Mouse (Mus musculus): ENCODE results near the gene Nup107.

Nup107 gene

DNA sequence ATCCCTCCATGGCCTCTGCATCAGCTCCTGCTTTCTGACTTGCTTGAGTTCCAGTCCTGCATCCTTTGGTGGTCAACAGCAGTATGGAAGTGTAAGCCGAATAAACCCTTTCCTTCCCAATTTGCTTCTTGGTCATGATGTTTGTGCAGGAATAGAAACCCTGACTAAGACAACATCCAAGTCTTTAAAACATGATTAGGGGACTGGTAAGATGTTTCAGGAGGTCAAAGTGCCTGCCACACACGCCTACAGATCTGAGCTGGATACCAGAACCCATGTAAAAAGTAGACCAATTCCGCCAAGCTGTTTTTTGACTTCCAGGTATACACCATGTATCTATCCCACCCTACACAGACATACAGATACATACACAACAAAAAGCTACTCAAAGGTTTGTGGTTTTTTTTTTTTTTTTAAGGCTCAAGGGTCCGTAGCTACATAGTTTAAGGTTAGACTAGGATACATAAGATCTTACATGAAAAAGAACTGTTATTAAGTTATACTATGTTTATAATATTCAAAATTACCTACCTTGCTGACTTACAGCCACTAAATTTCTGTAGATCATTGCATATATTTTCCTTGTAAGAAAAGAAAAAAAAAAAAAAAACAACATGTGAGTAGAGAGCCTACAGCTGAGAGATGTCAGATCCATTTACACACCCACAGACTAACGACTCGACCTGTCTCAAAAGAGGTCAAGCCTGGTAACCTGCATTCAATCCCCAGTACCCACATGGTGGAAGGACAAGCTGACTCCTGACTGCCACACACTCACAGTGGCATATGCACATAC, 91.3 kb downstream of the Nup107 start:
- DNase-seq (ENCODE audit: low read depth, low spot score): no peak

Data from skeletal muscle tissue, adult 2 months (tissue).